Mouse (Mus musculus) liver, embryonic 14.5 days (tissue): ENCODE results near the gene Phf1. TPM values are rescaled to one million over a fixed set of nuclear protein-coding genes. Genes with fewer than 3 reads are reported as not detected.
A peak's percentile ranks its signal among the peaks of the same experiment; 100 is the strongest.
"Not testable (repeated sequence)": the region's sequence is repeated elsewhere in the genome, so short reads cannot be mapped to it uniquely, and the experiment has no call there.

Experiments used
- ATAC-seq: fragments of 200-750 bp; cut with Nextera tagmentation; 2 replicates; pipeline ENCODE4 v1.8.0; 2017; ENCODE audit warnings: moderate number of reproducible peaks, mild to moderate bottlenecking, moderate library complexity; ENCODE audit not compliant: insufficient read depth
- DNase-seq, 3 experiments: peaks; one replicate each; pipeline ENCODE4 v3.0.0-alpha.2; 2012 to 2013; ENCODE audit warnings: low read depth in 3 of 3, low spot score in 3 of 3
- H3K27ac ChIP-seq: fragments of 300-500 bp; sonication (generic); 2 replicates; pipeline ENCODE4 v1.5.1; 2014; ENCODE audit warnings: moderate library complexity, mild to moderate bottlenecking, control low read depth, inconsistent platforms
- H3K27me3 ChIP-seq: fragments of 300-500 bp; sonication (generic); 2 replicates; pipeline ENCODE4 v1.6.1; 2014; ENCODE audit warnings: mild to moderate bottlenecking, low read length, moderate library complexity; ENCODE audit not compliant: control insufficient read depth, insufficient read depth
- H3K36me3 ChIP-seq: fragments of 300-500 bp; sonication (generic); replicated peaks from 2 replicates; pipeline ENCODE4 v1.6.1; 2014; ENCODE audit warnings: low read depth; ENCODE audit not compliant: control insufficient read depth, insufficient read depth
- H3K4me1 ChIP-seq, 2 experiments: fragments of 200-500 bp in 1 of 2; fragments of 300-500 bp in 1 of 2; sonication (generic) in 1 of 2; replicated peaks; 2 replicates each; pipeline ENCODE4 v1.6.1; 2012 to 2014; ENCODE audit warnings: antibody characterized with exemption in 1 of 2, inconsistent platforms in 1 of 2, low read length in 1 of 2; ENCODE audit not compliant: control insufficient read depth in 2 of 2, insufficient read depth in 2 of 2
- H3K4me2 ChIP-seq: fragments of 300-500 bp; sonication (generic); 2 replicates; pipeline ENCODE4 v1.6.1; 2014; ENCODE audit warnings: low read depth, mild to moderate bottlenecking, control low read depth, moderate library complexity
- H3K4me3 ChIP-seq, 2 experiments: fragments of 200-500 bp in 1 of 2; fragments of 300-500 bp in 1 of 2; sonication (generic) in 1 of 2; 2 replicates each; pipeline ENCODE4 v1.5.1; 2012 to 2014; ENCODE audit warnings: low read depth in 2 of 2, low read length in 2 of 2, mild to moderate bottlenecking in 2 of 2, control low read depth in 1 of 2, inconsistent platforms in 1 of 2, moderate library complexity in 1 of 2; ENCODE audit not compliant: insufficient read depth in 1 of 2
- H3K9ac ChIP-seq: fragments of 300-500 bp; sonication (generic); replicated peaks from 2 replicates; pipeline ENCODE4 v1.6.1; 2014; ENCODE audit warnings: mild to moderate bottlenecking, control low read depth, moderate library complexity
- H3K9me3 ChIP-seq: fragments of 300-500 bp; sonication (generic); 2 replicates; pipeline ENCODE4 v1.6.1; 2016; ENCODE audit warnings: low read length, mixed read lengths; ENCODE audit not compliant: control insufficient read depth
- CTCF ChIP-seq: IDR thresholded peaks from 2 replicates; pipeline ENCODE4 v1.5.1; 2016; ENCODE audit warnings: antibody characterized with exemption, low read depth, control low read depth
- EP300 ChIP-seq: IDR thresholded peaks from 2 replicates; pipeline ENCODE4 v1.6.1; 2016; ENCODE audit warnings: antibody characterized with exemption, low read depth
- WGBS: fragments of 180-500 bp; shearing (Covaris S2); extraction: QIAGEN DNeasy Blood & Tissue Kit; methylation state at CpG from one replicate; pipeline ENCODE4 v1.1.7; 2014; ENCODE audit not compliant: insufficient replicate concordance; 5-methylcytosine and 5-hydroxymethylcytosine counted together
- polyA plus RNA-seq, 2 experiments: library from polyadenylated mRNA; depleted of rRNA in 1 of 2; stranded (reverse) in 1 of 2; unstranded in 1 of 2; fragments of >200 nt; fragmentation: Nextera tagmentation in 1 of 2; extraction: Ambion mirVana in 1 of 2; gene quantifications; 2 replicates each; pipeline versions ENCODE4 v1.2.1 to v1.2.3; 2012 to 2014

The Phf1 gene
- polyA plus RNA-seq, 2 experiments = 0.94 to 6.4 TPM

DNA sequence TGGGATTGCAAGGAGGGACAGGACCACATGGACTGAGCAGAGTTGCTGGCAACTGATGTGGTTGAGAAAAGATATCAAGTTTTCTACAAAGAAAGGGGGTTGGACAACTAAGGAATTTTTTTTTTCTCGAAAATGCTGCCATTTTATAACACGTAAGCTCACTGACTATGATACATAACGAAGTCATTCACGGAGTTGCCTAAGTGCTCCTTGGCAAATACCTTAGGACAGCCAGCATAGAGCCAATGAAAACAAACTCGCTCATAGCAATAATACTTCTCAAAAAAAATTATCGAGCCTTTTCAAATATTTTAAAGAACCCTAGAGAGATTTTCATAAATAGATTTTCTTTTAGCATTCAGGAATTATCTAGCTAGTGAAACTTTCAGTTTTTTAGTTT, 31.9 kb upstream of the Phf1 start:
- H3K9ac ChIP-seq = no peak overlapping the region
- ATAC-seq (no peak), DNase-seq (no peak)
- H3K4me3 ChIP-seq = no peak overlapping the region
- no peaks in the 10 kb centered on the region for H3K4me1 ChIP-seq
- no peak for TF ChIP-seq CTCF
- TF ChIP-seq EP300 = no peak
- H3K27ac ChIP-seq = no peak overlapping the region
- H3K4me2 ChIP-seq = no peak overlapping the region
- H3K27me3 ChIP-seq = no peaks in the 10 kb centered on the region
- no peaks in the 10 kb centered on the region for H3K9me3 ChIP-seq
- 59% methylated on average over 6 of the region's 6 CpGs for WGBS
- no peaks in the 10 kb centered on the region for H3K36me3 ChIP-seq

DNA sequence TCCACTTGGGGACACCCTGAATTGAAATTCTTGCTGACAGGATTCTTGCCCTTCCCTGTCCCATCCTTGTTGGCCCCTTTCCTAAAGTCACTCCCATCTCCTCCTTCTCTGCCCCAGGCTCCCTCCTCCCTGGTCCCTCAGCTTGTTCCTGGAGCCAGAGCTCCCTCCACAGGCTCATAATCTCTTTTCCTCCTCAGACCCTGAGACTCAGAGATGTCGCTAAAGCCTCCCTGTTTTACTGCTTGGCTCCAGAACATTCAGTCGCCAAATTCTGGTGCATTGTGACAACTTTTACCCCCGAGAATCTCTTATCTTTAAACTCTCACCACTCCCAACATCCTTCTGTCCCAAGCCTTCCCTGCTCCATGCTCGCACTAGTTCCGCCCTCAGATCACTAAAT, 28.5 kb upstream of the Phf1 start:
- no peak for ATAC-seq
- no peak for DNase-seq
- H3K4me3 ChIP-seq = no peak overlapping the region
- WGBS = 44% methylated on average over 5 of the region's 5 CpGs
- H3K9ac ChIP-seq = no peak overlapping the region
- no peaks in the 10 kb centered on the region for H3K4me1 ChIP-seq
- TF ChIP-seq CTCF (no peak), EP300 (no peak)
- no peaks in the 10 kb centered on the region for H3K36me3 ChIP-seq
- H3K27me3 ChIP-seq = no peaks in the 10 kb centered on the region
- H3K4me2 ChIP-seq = no peak overlapping the region
- no peak overlapping the region for H3K27ac ChIP-seq
- no peaks in the 10 kb centered on the region for H3K9me3 ChIP-seq

DNA sequence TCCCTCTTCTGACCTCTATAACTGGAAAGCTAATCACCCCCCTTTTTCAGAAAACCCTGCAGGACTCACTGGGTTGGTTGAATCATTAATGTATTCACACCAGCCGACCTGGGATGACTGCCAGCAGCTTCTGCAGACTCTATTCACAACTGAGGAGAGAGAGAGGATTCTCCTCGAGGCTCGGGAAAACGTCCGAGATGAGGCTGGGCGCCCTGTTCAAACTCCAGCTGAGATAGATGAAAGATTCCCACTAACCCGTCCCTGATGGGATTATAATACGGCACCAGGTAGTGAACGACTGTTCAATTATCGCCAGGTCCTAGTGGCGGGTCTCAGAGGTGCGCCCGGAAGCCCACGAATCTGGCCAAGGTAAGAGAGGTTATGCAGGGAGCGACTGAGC, 25.3 kb upstream of the Phf1 start:
- H3K27me3 ChIP-seq, H3K4me3 ChIP-seq, H3K9me3 ChIP-seq, DNase-seq, H3K9ac ChIP-seq, H3K4me1 ChIP-seq, H3K27ac ChIP-seq, H3K36me3 ChIP-seq, ATAC-seq, H3K4me2 ChIP-seq: not testable (repeated sequence)
- WGBS = 83% methylated on average over 14 of the region's 15 CpGs

DNA sequence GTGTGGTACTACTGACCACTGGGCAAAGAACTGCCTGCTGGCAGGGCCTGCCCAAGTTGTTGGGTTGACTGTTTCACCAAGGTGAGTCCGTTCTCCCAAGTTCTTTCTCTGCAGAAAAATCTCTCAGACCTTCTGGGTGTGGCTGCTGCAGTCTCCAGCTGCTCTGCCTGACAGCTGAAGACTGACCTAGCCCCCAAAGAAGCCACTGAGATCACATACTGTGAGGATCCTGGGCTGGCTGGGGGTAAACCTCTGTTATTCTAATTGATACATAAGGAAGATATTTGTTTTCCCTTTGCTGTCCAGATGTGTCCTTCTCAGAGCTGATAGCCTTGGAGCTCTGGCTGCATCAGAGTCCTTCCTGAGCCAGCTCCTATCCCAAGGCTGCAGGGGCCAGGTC, 17.6 kb upstream of the Phf1 start:
- Histone ChIP-seq H3K27ac (no peak overlapping the region), H3K36me3 (peaks cover under 1% of the 10 kb centered on the region; the same call in 1 of the 2 replicates), H3K4me1 (peaks cover 9% of the 10 kb centered on the region in 2 experiments; a peak in 3 of 4 replicates), H3K27me3 (no peaks in the 10 kb centered on the region), H3K4me2 (no peak overlapping the region), H3K9ac (no peak overlapping the region), H3K9me3 (no peaks in the 10 kb centered on the region), H3K4me3 (no peak overlapping the region)
- WGBS = 57% methylated on average over 1 of the region's 1 CpGs
- no peak for TF ChIP-seq EP300
- no peak for TF ChIP-seq CTCF
- no peak for ATAC-seq
- no peak for DNase-seq

DNA sequence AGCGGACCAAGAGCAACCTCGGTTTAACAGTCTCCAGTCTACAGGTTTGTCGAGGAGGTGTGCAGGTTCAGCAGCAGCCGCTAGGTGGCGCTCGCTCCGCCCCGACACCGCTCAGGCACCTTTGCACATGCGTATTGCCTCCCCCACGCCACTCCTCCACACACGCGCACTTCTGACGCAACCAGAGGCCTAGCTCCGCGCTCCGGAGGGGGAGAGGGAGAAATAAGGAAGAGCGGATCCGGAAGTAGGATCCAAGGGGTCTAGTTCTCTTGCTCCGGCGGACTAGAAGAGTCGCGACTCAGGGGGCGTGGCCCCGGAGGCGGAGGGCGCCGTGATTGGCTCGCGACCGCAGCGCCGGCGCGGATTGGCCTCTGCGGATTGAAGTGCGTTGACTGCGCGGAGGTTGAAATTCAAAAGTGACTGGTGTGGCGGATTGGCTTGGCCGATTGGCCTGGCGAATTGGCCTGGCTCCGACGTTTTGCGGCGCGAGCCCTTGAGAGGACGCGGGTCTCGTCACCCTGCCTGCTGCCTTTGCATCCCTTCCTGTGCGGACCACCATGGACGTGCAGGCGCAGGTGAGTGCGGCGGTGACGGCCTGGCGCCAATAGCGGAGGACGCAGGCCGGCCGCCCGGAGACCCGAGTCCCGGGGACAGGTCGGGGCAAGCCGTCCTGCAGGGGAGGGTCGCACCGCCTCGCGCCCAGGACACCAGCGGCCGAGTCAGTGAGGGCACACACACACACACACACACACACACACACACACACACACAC, 16.0 kb upstream of the Phf1 start, which contains the start of gene Kifc5b:
TSS of gene Kifc5b (plus strand) at position 381 of the 772 bp plus-strand sequence.
- peak within 1 kb of the TSS; percentile 47 for H3K27ac ChIP-seq
- H3K36me3 ChIP-seq = peaks cover 16% of the 10 kb centered on the region
- ATAC-seq (peak; percentile 94), DNase-seq (peak; percentile 97 to 98 (median 98))
- peak within 1 kb of the TSS; percentile 84 for H3K4me2 ChIP-seq
- H3K4me3 ChIP-seq = peak within 1 kb of the TSS; percentile 63 to 89
- no peaks in the 10 kb centered on the region for H3K27me3 ChIP-seq
- peaks cover 9% of the 10 kb centered on the region in 2 experiments; a peak in 3 of 4 replicates for H3K4me1 ChIP-seq
- peak within 1 kb of the TSS; percentile 87 for H3K9ac ChIP-seq
- under 1% methylated on average over 72 of the region's 72 CpGs for WGBS
- no peak; the same call in 1 of the 2 replicates for TF ChIP-seq EP300
- peak; percentile 100 for TF ChIP-seq CTCF
- no peaks in the 10 kb centered on the region for H3K9me3 ChIP-seq

DNA sequence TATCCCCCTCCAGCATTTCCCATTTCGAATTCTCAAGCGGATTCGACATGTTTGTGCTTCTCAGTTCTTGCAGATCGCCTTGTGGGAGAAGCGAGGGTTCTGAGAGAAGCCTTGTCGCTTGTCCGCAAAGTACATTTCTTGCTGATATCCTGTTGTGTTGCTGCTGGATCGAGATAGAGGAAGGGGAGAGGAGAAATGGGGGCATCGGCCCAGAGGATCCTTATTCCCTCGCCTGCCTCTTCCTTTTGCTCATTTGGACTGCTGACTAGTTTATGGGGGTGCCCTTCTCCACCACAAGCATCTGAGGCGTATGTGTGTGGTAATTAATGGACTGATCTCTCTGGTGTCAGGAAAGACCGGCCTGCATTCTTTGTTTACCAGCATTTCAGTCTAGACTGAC, 15.3 kb upstream of the Phf1 start:
- not testable (repeated sequence) for H3K4me1 ChIP-seq, ATAC-seq, H3K27me3 ChIP-seq, DNase-seq, H3K9me3 ChIP-seq
- Histone ChIP-seq H3K27ac (peak overlapping the region; percentile 11), H3K9ac (peak overlapping the region; percentile 87), H3K4me3 (peak overlapping the region; percentile 63 to 89), H3K36me3 (peaks cover 16% of the 10 kb centered on the region), H3K4me2 (peak overlapping the region; percentile 84)
- WGBS = 0% methylated on average over 12 of the region's 12 CpGs
